14 mouse cellular contexts compared by ENCODE assay signal in genomic region chr8:86720756-86721459, GRCm38 (mm10). TPM values are rescaled to one million over a fixed set of nuclear protein-coding genes. Genes with fewer than 3 reads are reported as not detected.
A peak's percentile ranks its signal among the peaks of the same experiment; 100 is the strongest.
DNase-seq lines count a peak whose midpoint lies in the region; ATAC-seq and TF ChIP-seq lines count a peak whose summit lies in the region.
"Had no signal": no experiment of that assay in that cellular context is flagged by ENCODE, and none has a peak within 500 bp of the region (broad histone marks: within the 10 kb centered on the region; RNA-seq: fewer than 3 reads in every experiment).

No protein-coding gene starts in this region.

- H3K4me1 ChIP-seq in liver, adult 2 months (ENCODE audit: control insufficient read depth, insufficient read depth, low read length), result no peaks in the 10 kb centered on the region
- H3K4me1 ChIP-seq: heart, embryonic 13.5 days; hindbrain, embryonic 13.5 days; midbrain, embryonic 12.5 days had no signal

- TF ChIP-seq POLR2A in liver, adult 2 months (IDR thresholded peaks at IDR 0.05; ENCODE audit: extremely low read depth, insufficient read depth, low read length), result no peak

- no peak for ATAC-seq in monocyte, adult 5-6 weeks (replicated peaks; ENCODE audit: insufficient number of reproducible peaks, low FRiP score, low TSS enrichment, poor library complexity, severe bottlenecking)

- H3K4me3 ChIP-seq in gastrocnemius, adult 2 months, result no peak overlapping the region
- no peak overlapping the region for H3K4me3 ChIP-seq in liver, adult 2 months (ENCODE audit: insufficient read depth, low read depth, low read length)
- H3K4me3 ChIP-seq: heart, embryonic 13.5 days; hindbrain, embryonic 13.5 days; midbrain, embryonic 12.5 days had no signal

- no peaks in the 10 kb centered on the region for H3K79me2 ChIP-seq in liver, adult 2 months (ENCODE audit: control insufficient read depth, insufficient read depth, low read length)

- intact Hi-C loops in gastrocnemius, adult 2 months (cut with DNase I), result no loop called here

- no peak overlapping the region for H3K9ac ChIP-seq in liver, adult 2 months (ENCODE audit: low read depth, low read length)
- H3K9ac ChIP-seq: heart, embryonic 13.5 days; hindbrain, embryonic 13.5 days; midbrain, embryonic 12.5 days had no signal

- peaks cover 50% of the 10 kb centered on the region for H3K36me3 ChIP-seq in liver, adult 2 months (ENCODE audit: control insufficient read depth, insufficient read depth, low read length)

- TF ChIP-seq CTCF in gastrocnemius, adult 2 months (IDR thresholded peaks at IDR 0.05), result peak; percentile 38; the same call in 1 of the 2 replicates
- peak; percentile 26 for TF ChIP-seq CTCF in liver, adult 2 months (IDR thresholded peaks at IDR 0.05; ENCODE audit: low read depth, low read length)

- no peak for DNase-seq in gastrocnemius, adult 2 months
- DNase-seq in gastrocnemius, postnatal 25 days, result no peak
- DNase-seq in liver, adult 2 months (ENCODE audit: extremely low read depth, low read depth, low spot score), result peak; percentile 58
- no peak for DNase-seq in liver
- peak; percentile 45 for DNase-seq in 416B (ENCODE audit: low read depth)
- DNase-seq in induced T-regulatory cell, adult 2 months (ENCODE audit: low read depth), result peak; percentile 43
- DNase-seq in spleen, postnatal 14 days (ENCODE audit: low spot score in 2 of 2), result no peak
- DNase-seq: adrenal gland, postnatal 14 days; kidney, postnatal 4 days; right cerebral cortex, adult 18-20 months had no signal

- H3K27me3 ChIP-seq in liver, adult 2 months (ENCODE audit: control insufficient read depth, insufficient read depth, low read length), result no peaks in the 10 kb centered on the region
- H3K27me3 ChIP-seq: heart, embryonic 13.5 days; hindbrain, embryonic 13.5 days; midbrain, embryonic 12.5 days had no signal

- no peak overlapping the region for H3K27ac ChIP-seq in gastrocnemius, adult 2 months
- no peak overlapping the region for H3K27ac ChIP-seq in liver, adult 2 months (replicated peaks; ENCODE audit: insufficient read depth, low read depth, low read length)
- H3K27ac ChIP-seq: heart, embryonic 13.5 days; hindbrain, embryonic 13.5 days; midbrain, embryonic 12.5 days had no signal

- 90% methylated on average over 6 of the region's 6 CpGs for WGBS in liver, adult 2 months

RNA-seq across cellular contexts. Expression of gene Gm10638, which starts 24.6 kb away (rescaled TPM):
- total RNA-seq in gastrocnemius, adult 2 months (2021), result 1 to 10 TPM; 4.9 to 5.3 TPM
- 1 to 10 TPM; 2.8 to 4.1 TPM for total RNA-seq in gastrocnemius, postnatal 25 days (2021)
- total RNA-seq in liver, adult 2 months (2014; rRNA removed), result 0.20 TPM in 1 of 2 replicates, not detected in the other
- polyA plus RNA-seq in liver, adult 2 months (2012; rRNA removed), result 0.16 and 0.17 TPM in 2 replicates
- total RNA-seq in monocyte, adult 5-6 weeks (2017), result not detected in 3 replicates

RNA-seq across cellular contexts. Expression of gene Siah1a, which starts 24.8 kb away (rescaled TPM):
- total RNA-seq in gastrocnemius, adult 2 months (2021), result 10 to 100 TPM in 1 of 2 experiments, 1 to 10 TPM in 1; 9.6 to 14.9 TPM
- total RNA-seq in gastrocnemius, postnatal 25 days (2021), result 10 to 100 TPM in 1 of 2 experiments, 1 to 10 TPM in 1; 7.7 to 10.4 TPM
- total RNA-seq in liver, adult 2 months (2014; rRNA removed), result 7.1 and 7.9 TPM in 2 replicates
- 6.0 and 6.4 TPM in 2 replicates for polyA plus RNA-seq in liver, adult 2 months (2012; rRNA removed)
- 29.7 to 37.9 TPM (median 35.9 TPM) in 3 replicates for total RNA-seq in monocyte, adult 5-6 weeks (2017)

Comparison
In these comparisons a context has a peak if more than half of its experiments do, and no peak if none do; other contexts are left out.
1. DNase-seq: peak in liver, adult 2 months (single experiment), 416B (single experiment) and induced T-regulatory cell, adult 2 months (single experiment); none in gastrocnemius, adult 2 months (single experiment), gastrocnemius, postnatal 25 days (single experiment), liver (single experiment) and spleen, postnatal 14 days (0 of 2).